Mouse (Mus musculus) liver, embryonic 14.5 days (tissue): ENCODE measurements around the gene Gfpt1.

Experiments used
- CTCF ChIP-seq: IDR thresholded peaks from 2 replicates; pipeline ENCODE4 v1.5.1; 2016; ENCODE audit warnings: antibody characterized with exemption, low read depth, control low read depth
- EP300 ChIP-seq: IDR thresholded peaks from 2 replicates; pipeline ENCODE4 v1.6.1; 2016; ENCODE audit warnings: antibody characterized with exemption, low read depth

DNA sequence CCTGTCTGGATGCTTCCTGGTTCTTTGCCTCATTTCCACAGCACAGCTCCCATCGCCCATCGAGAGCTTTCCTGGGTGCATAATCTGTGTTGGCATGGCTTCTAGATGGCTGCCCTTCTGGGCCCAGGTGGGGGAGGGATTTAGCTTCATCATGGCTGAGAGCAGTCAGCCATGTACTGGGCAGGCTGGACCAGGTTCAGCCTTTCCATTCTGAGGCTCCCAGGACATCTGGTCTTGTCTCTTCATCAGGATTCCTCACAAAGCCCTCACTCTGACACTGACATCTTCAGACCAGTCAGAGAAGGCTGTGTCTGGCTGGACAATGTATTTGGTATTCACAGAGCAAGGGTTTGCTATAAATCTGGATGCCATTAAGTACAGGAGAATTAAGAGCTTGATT lies 73.3 kb downstream of the Gfpt1 start:
- TF ChIP-seq CTCF, result no peak
- no peak for TF ChIP-seq EP300
